Mouse (Mus musculus): ENCODE measurements around the gene Ppp1r1c.
"Not testable (repeated sequence)": the region's sequence is repeated elsewhere in the genome, so short reads cannot be mapped to it uniquely, and the experiment has no call there.

DNA sequence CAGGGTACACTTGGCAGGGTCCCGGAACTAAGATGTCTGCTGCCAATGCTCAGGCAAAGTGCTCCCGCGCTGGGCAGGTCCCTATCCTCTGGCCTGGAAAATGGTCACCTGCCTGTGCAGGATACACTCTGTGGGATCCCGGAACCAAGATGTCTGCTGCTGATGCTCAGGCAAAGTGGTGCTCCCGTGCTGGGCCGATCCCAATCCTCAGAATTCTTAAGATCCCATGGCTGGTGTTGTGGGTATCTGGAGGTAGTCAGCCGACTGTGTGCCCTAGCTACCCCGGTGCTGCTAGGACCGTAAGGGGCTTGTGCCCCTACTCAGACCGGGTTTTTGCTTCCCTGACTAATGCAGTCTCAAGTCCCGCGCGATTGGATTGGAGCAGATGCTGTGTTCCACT lies 139.8 kb downstream of the Ppp1r1c start:
- not testable (repeated sequence) for TF ChIP-seq CTCF, EP300 (IDR thresholded peaks at IDR 0.05)

Data from lung, postnatal 0 days (tissue).